Mouse (Mus musculus): ENCODE results near the gene Dnajb11.

Dnajb11 gene

GRCm38 (mm10) chr16:22880900-22881299 is 23.3 kb downstream of the Dnajb11 start:
- in situ Hi-C loops (cut with MseI, MboI): no loop called here

GRCm38 (mm10) chr16:22881487-22881886 is 23.8 kb downstream of the Dnajb11 start:
- in situ Hi-C loops (cut with MseI, MboI): no loop called here

DNA sequence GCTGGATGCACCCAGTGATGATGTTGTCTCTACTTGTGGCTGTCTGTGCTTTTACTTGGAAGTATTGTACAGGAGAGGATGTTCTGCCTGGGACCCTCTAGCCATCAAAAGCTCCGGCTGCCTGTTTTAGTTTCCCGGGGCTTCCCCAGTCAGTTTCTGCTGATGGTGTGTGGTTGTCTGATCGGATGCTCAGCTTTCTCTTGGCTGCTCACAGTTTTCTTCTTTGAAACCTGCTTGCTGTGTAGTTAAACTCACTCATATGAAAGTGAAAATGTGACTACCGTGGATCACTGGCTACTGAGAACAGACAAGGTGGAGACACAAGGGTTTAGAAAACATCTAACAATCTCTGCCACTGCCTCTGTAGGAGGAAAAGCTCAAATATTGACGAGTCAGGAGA is 25.8 kb downstream of the Dnajb11 start:
- in situ Hi-C loops (cut with MseI, MboI): no loop called here

DNA sequence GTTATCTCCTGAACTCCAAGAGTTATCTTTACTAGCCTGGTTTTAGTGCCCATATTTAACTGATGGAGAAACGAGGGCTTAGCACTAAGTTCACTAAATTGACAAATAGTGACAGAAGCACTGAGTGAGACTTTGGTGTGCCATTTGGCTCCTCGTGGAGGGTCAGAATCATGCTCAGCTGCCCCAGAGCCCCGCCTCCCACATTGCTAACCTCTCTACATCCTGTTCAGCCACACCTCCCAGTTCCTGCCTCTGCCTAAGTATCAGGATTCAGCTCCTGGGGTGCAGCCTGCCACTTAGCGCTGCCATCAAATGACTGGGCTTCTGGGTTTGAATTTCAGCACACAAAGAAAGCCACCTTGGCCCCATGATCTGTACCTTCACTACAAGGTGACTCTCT is 27.7 kb downstream of the Dnajb11 start:
- in situ Hi-C loops (cut with MseI, MboI): no loop called here

GRCm38 (mm10) chr16:22886726-22887125 is 29.1 kb downstream of the Dnajb11 start:
- in situ Hi-C loops (cut with MseI, MboI): no loop called here

- in situ Hi-C loops (cut with MseI, MboI): no loop called here
Observed at GRCm38 (mm10) chr16:22888835-22889234, 31.2 kb downstream of the Dnajb11 start.

- in situ Hi-C loops (cut with MseI, MboI): no loop called here
Observed at GRCm38 (mm10) chr16:22889716-22890115, 32.1 kb downstream of the Dnajb11 start.

DNA sequence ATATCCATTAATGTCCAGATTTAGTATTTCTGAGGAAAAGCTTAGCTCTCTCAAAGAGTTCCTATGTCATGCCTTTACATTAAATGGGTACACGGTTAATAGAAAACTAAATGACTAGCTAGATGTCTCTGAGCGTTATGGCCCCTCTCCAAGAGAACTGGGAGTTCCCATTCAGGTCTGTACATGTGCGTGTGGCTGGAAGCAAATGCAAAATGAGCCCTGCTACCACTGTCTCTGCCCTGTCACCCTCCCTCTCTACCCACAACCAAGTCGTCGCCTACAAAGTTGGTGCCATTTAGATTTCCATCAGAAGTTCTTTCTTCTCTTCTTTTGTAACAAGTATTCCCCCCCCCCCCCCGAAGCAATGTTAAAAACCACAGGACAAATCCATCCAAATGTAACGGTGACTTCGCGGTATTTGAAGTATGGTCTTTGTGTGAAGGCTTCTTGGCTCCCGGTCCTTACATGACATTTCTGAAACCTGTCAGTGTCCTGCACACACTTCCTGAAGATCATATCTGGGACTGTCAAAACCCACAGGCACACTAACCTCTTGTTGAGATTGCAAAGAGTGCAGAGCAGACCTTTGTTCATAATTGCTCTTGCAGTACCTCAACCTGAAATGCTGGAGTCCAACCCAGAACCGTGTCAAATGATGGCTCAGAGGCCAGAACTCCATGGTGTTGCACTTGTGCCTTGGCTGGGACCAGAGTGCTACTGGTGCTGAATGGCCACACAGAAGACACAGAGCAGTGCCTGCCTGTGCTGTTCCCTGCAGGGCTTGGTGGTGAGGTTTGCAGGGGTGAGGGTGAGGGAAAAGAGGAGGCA is 33.3 kb downstream of the Dnajb11 start, which contains the start of gene Ahsg:
Gene Ahsg, plus strand, starts transcription at position 595 of the 828 bp plus-strand sequence.
- in situ Hi-C loops (cut with MseI, MboI): no loop called here

DNA sequence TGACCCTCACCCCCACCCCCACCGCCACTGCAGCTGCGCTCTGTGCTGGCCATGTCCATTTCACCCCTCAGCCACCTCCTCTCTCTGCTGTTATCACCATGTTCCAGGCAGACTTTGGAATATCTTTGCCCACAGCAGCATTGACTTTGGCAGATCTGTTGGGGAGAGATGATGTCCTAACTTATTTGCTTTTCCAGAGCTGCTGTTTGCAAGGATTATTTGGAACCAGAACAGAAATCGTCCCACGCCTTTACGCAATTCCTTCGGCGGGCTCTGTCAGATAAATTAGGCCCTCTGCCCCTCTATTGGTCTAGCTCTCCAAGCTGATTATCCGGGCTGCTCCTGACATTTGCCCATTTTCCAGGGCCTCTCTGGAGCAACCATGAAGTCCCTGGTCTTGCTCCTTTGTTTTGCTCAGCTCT is 34.1 kb downstream of the Dnajb11 start:
- in situ Hi-C loops (cut with MseI, MboI): no loop called here

- in situ Hi-C loops (cut with MseI, MboI): no loop called here
Observed at GRCm38 (mm10) chr16:22894095-22894494, 36.5 kb downstream of the Dnajb11 start.

DNA sequence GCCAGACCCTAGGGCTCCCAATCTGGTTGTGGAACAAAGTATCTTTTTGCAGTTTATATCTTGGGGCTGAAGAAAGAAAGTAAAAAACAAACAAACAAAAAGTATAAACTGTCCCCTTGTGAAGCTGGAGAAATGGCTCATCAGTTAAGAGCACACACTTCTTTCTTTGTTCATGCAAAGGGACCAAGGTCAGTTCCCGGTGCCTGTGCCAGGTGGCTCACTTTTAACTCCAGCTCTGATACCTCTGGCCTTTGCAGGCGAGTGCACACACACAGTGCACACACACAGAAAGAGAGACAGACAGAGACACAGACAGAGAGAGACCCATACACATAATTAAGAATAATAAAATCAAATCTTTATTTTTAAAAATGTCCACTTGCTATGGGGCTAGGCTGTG is 39.0 kb downstream of the Dnajb11 start:
- in situ Hi-C loops (cut with MseI, MboI): no loop called here

GRCm38 (mm10) chr16:22899346-22899745 is 41.7 kb downstream of the Dnajb11 start:
- in situ Hi-C loops (cut with MseI, MboI): no loop called here

DNA sequence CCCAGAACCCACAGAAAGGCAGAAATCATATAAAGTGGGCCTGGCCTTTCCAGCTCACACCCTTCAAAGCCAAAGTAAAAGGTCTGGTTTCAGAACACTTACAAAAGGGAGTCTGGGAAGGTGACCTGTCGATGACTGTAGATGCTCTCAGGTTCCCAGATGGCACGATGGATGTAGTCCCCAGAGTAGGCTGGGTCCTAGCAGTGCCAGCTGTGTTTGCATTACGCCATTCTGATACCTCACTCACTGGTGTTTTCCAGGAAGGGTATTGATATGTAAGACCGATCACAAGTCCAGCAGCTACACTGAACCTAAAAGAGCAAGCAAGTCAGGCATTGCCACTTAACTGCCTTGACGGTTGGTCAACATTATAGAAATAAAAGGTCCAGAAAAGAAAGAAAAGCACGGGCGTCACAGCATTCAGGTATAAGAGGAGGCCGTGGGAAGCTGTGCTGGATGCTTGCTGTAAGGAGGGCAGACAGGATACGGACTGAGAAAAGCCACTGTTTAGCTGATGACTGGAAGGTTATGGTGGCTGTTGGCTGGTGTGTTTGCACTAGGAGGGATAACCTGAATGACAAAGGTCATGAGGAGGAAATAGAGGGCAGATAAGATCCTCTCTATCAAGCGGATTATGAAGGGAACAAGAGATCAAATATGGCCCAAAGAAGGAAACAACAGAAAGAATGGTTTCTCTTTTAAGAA is 42.4 kb downstream of the Dnajb11 start:
- in situ Hi-C loops (cut with MseI, MboI): no loop called here

DNA sequence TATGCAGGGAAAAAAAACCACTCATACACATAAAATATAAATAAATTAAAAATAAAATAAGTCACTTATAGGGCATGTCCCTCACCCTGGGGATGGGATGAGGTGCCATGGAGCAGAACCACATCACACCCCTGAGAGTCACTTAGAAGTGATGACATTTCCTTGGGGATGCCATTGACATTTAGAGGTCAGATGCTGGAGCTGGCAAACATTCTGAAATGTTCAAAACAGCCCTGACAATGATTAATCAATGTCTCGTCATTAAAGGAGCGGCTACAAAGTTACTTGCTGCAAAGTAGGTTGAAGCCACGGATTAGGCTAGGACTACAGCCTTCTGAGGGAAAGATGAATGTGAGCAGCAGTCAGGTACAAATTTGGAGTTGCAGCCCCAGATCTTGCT is 43.7 kb downstream of the Dnajb11 start:
- in situ Hi-C loops (cut with MseI, MboI): no loop called here

GRCm38 (mm10) chr16:22909290-22909689 is 51.6 kb downstream of the Dnajb11 start:
- in situ Hi-C loops (cut with MseI, MboI): no loop called here

- in situ Hi-C loops (cut with MseI, MboI): no loop called here
Observed at GRCm38 (mm10) chr16:22911986-22912385, 54.3 kb downstream of the Dnajb11 start.

DNA sequence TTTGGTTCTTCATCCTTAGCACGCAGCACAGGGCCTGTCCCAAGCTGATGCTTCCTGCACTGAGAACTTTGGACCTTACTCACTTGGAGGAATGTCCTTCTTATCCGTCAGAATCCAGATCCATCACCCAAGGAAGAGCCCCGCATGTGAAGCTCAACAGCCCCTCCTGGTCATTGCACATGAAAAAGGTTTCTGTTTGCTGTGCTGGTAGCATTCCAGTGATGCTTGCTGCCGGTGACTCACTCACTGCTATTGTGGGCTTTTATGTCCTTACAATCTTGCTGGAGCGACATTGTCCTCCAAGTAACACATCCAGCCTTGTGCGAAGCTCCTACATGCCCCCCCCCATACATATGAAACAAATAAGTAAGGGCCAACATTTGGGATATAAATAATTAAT is 55.2 kb downstream of the Dnajb11 start:
- in situ Hi-C loops (cut with MseI, MboI): no loop called here

- in situ Hi-C loops (cut with MseI, MboI): no loop called here
Observed at GRCm38 (mm10) chr16:22914276-22914675, 56.6 kb downstream of the Dnajb11 start.

- in situ Hi-C loops (cut with MseI, MboI): no loop called here
Observed at GRCm38 (mm10) chr16:22918034-22918433, 60.4 kb downstream of the Dnajb11 start, which contains the start of gene Fetub. Fetub (plus strand) TSS chr16:22918334.

GRCm38 (mm10) chr16:22918664-22919312 is 61.1 kb downstream of the Dnajb11 start:
- in situ Hi-C loops (cut with MseI, MboI): no loop called here

DNA sequence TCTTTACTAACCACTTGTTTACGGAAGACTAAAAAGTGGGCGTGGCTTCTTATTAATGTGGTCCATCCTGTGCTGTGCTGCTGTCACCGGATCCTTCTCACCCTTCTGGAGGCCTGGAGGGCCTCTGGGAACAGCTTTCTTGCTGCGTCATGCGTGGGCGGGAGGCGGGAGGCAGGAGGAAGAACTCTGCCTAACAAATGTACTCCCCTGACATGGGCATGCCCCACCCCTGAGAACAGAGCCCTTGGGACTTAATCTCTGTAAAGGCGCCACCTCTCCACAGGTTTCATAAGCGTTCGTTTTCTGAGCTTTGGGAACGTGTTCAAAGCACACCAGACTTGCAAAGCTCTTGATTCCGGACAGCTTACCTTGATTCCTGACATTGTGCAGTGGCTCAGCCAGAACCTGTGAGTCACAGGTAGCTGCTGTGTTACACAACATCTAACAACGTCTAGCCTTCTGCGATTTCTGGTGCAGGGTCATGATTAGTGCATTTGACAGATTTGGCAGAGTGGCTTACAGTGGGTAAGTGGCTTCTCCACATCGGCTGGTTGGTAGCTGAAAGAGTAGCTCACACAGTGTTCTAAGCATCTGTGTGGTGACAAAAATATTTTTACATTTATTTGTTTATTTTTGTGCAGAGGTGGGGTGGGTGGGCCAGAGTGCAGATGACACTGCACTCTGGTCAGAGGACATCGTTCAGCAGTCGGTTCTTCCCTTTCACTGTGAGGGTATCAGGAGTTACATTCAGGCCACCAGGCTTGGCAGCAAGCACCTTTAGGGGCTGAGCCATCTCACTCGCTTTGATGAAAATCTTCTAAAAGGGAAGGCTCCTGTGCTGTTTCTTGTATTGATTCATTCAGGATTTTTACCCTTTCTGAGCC is 62.6 kb downstream of the Dnajb11 start:
- in situ Hi-C loops (cut with MseI, MboI): no loop called here
